8 mouse cellular contexts compared by ENCODE assay signal in genomic region chr8:26833297-26833696, GRCm38 (mm10).
DNase-seq lines count a peak whose midpoint lies in the region; ATAC-seq and TF ChIP-seq lines count a peak whose summit lies in the region.

No protein-coding gene starts in this region.

- H3K9me3 ChIP-seq in ES-E14 (ENCODE audit: control insufficient read depth, insufficient read depth, low read depth, low read length) = no peaks in the 10 kb centered on the region

- H3K4me1 ChIP-seq in ES-E14 (ENCODE audit: control insufficient read depth in 2 of 2, insufficient read depth in 2 of 2, low read length in 2 of 2, poor library complexity in 1 of 2) = no peaks in the 10 kb centered on the region

- no peak overlapping the region for H3K4me3 ChIP-seq in ES-E14 (ENCODE audit: insufficient read depth in 1 of 2, low read depth in 1 of 2, low read length in 2 of 2, poor library complexity in 1 of 2, severe bottlenecking in 1 of 2)

- no peaks in the 10 kb centered on the region for H3K36me3 ChIP-seq in ES-E14 (ENCODE audit: control insufficient read depth, insufficient read depth, low read length, poor library complexity, severe bottlenecking)

- ATAC-seq in activated CD4-positive, CD25-positive, alpha-beta regulatory T cell, adult 4 months = no peak

- DNase-seq in ES-E14 (ENCODE audit: low read depth, low spot score) = peak; percentile 44
- DNase-seq in brain, embryonic 14.5 days (ENCODE audit: low read depth) = peak; percentile 94
- DNase-seq in hindlimb bud, embryonic 11.5 days (ENCODE audit: extremely low spot score, low read depth, low spot score) = peak; percentile 89
- peak; percentile 74 for DNase-seq in lung, postnatal 10 days
- DNase-seq in testis, postnatal 10 days (ENCODE audit: low spot score) = peak; percentile 71
- DNase-seq in spleen, postnatal 36 days (ENCODE audit: low spot score in 2 of 2) = no peak
- DNase-seq in left cerebral cortex, postnatal 36 days (ENCODE audit: low spot score in 2 of 2) = no peak

- TF ChIP-seq POLR2A in brain, embryonic 14.5 days (IDR thresholded peaks at IDR 0.05; ENCODE audit: borderline replicate concordance, extremely low read depth, insufficient read depth, insufficient read length, poor library complexity, severe bottlenecking) = no peak

- H3K9ac ChIP-seq in ES-E14 (ENCODE audit: insufficient read depth, low read depth, low read length, poor library complexity, severe bottlenecking) = no peak overlapping the region

- no peak overlapping the region for H3K27ac ChIP-seq in ES-E14 (ENCODE audit: insufficient read depth, low read depth, low read length, poor library complexity, severe bottlenecking)

- intact Hi-C loops in left cerebral cortex, postnatal 36 days (cut with DNase I) = loop anchor here (10.0 kb wide), 1 partner anchor 142 kb away; the partner anchor contains the start of gene Zfp703

- no peak for TF ChIP-seq CTCF in brain, embryonic 14.5 days (IDR thresholded peaks at IDR 0.05; ENCODE audit: borderline replicate concordance, extremely low read depth, insufficient read depth, insufficient read length)

- in situ Hi-C loops in ES-E14 (cut with MboI; ENCODE audit: low sequenced_read_pairs in 2 of 2, unreplicated experiment in 2 of 2) = no loop called here

TF ChIP-seq in ES-E14, 5 proteins besides CTCF, POLR2A, EP300 and RAD21:
- no peak for TF ChIP-seq ZNF384 (IDR thresholded peaks at IDR 0.05; ENCODE audit: low read depth, low read length)
- no peak for TF ChIP-seq HCFC1 (IDR thresholded peaks at IDR 0.05; ENCODE audit: borderline replicate concordance, insufficient read depth, low read length)
- TF ChIP-seq CHD2 (IDR thresholded peaks at IDR 0.05; ENCODE audit: low read depth, low read length) = no peak
- no peak for TF ChIP-seq MAFK (IDR thresholded peaks at IDR 0.05; ENCODE audit: insufficient read depth, low read depth, low read length)
- no peak for TF ChIP-seq ZC3H11A (IDR thresholded peaks at IDR 0.05; ENCODE audit: borderline replicate concordance, low read depth, low read length)

Comparison
In these comparisons a context has a peak if more than half of its experiments do, and no peak if none do; other contexts are left out.
1. DNase-seq: peak in ES-E14 (single experiment), brain, embryonic 14.5 days (single experiment), hindlimb bud, embryonic 11.5 days (single experiment), lung, postnatal 10 days (single experiment) and testis, postnatal 10 days (single experiment); none in spleen, postnatal 36 days (0 of 2) and left cerebral cortex, postnatal 36 days (0 of 2).